Mouse (Mus musculus): ENCODE measurements at regions not wholly inside any gene's neighbourhood (a gene's known extent, or its start where the extent isn't known, plus 50 kb on each side); places are given as distances from the start of the nearest gene placed in this dataset.

DNA sequence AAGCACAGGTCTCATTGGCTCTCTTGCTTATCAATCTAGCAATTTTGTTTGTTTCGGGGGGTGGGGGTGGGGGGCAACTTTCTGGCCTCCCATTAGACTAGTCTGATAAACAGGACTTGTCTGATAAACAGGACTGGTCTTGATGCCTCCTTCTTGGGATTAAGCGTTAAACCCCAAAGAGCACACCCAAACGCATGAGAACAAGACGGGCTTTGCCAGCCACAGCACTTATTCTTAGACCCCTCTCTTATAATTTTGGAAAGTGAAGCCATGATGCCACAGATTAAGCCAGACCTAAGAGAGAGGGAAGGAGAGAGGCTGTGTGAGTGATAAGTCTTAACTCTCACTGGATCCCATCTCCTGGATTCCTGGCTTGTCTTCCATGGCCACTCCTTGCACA, 63.5 kb upstream of the Zfp366 start:
- Histone ChIP-seq H3K9ac (replicated peaks; ENCODE audit: low read length) (no peak overlapping the region), H3K4me2 (replicated peaks; ENCODE audit: low read depth, low read length) (no peak overlapping the region), H3K27ac (ENCODE audit: low read length) (no peak overlapping the region), H3K9me3 (ENCODE audit: low read length) (0 out of 2 replicates have a peak, but pooled peaks cover 4% of the 10 kb centered on the region), H3K27me3 (ENCODE audit: insufficient read depth, low read length) (no peaks in the 10 kb centered on the region), H3K4me1 (ENCODE audit: insufficient read depth, low read length) (peaks cover 31% of the 10 kb centered on the region), H3K4me3 (ENCODE audit: low read length) (no peak overlapping the region), H3K36me3 (ENCODE audit: insufficient read depth, low read length) (no peaks in the 10 kb centered on the region)
- 95% methylated on average over 4 of the region's 4 CpGs for WGBS
- ATAC-seq (ENCODE audit: low FRiP score, low TSS enrichment): no peak

DNA sequence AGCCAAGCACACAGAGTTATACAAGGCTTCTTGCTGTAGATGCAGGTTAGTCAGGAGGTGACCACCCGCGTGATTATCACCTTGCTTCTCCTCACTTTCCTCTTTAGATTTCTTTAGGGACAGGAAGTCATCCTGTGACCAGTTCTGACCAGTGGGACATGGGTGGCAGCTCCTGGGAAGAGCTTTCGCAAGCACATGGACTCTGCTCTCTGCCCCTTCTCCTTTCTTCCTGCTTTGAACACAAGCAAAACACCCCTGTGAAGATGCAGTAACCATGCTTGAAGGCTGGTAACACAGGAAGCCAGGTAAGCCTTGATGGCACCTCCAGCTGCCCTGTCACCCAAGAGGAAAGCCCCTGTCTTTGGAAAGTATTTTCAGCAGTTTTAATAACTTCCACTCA, 64.7 kb upstream of the Zfp366 start:
- ATAC-seq (ENCODE audit: low FRiP score, low TSS enrichment): no peak

DNA sequence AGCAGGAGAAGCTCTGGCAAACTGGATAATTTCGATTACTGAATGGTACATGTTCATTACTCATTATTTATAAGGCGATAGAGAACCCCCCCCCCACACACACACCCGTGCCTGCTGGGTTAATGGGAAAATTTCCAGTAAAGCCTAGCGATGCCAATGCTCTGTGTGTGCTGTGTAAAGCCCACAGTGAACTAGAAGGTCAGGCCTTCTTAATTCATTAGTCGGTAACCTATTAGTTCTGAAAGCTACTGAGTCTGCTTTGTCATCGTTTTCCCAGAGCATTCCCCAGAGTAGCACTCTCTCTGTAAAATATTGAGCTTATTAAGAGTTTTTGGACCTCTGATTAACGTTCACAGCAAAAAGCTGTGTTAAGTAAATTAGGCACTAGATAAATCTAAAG, 65.7 kb upstream of the Zfp366 start:
- Histone ChIP-seq H3K27ac (ENCODE audit: low read length) (peak overlapping the region; percentile 23; the same call in 1 of the 2 replicates), H3K9me3 (ENCODE audit: low read length) (0 out of 2 replicates have a peak, but pooled peaks cover 4% of the 10 kb centered on the region), H3K9ac (replicated peaks; ENCODE audit: low read length) (no peak overlapping the region), H3K4me1 (ENCODE audit: insufficient read depth, low read length) (peaks cover 15% of the 10 kb centered on the region; the same call in 1 of the 2 replicates), H3K4me2 (replicated peaks; ENCODE audit: low read depth, low read length) (no peak overlapping the region), H3K27me3 (ENCODE audit: insufficient read depth, low read length) (no peaks in the 10 kb centered on the region), H3K36me3 (ENCODE audit: insufficient read depth, low read length) (no peaks in the 10 kb centered on the region), H3K4me3 (ENCODE audit: low read length) (no peak overlapping the region)
- no peak for ATAC-seq (ENCODE audit: low FRiP score, low TSS enrichment)
- 48% methylated on average over 7 of the region's 7 CpGs for WGBS

More for the DNA sequence above, 64.7 kb upstream of the Zfp366 start:
- 92% methylated on average over 3 of the region's 3 CpGs for WGBS
- Histone ChIP-seq H3K36me3 (ENCODE audit: insufficient read depth, low read length) (no peaks in the 10 kb centered on the region), H3K9me3 (ENCODE audit: low read length) (0 out of 2 replicates have a peak, but pooled peaks cover 4% of the 10 kb centered on the region), H3K27me3 (ENCODE audit: insufficient read depth, low read length) (no peaks in the 10 kb centered on the region), H3K9ac (replicated peaks; ENCODE audit: low read length) (no peak overlapping the region), H3K27ac (ENCODE audit: low read length) (no peak overlapping the region), H3K4me1 (ENCODE audit: insufficient read depth, low read length) (peaks cover 24% of the 10 kb centered on the region), H3K4me2 (replicated peaks; ENCODE audit: low read depth, low read length) (no peak overlapping the region), H3K4me3 (ENCODE audit: low read length) (no peak overlapping the region)

DNA sequence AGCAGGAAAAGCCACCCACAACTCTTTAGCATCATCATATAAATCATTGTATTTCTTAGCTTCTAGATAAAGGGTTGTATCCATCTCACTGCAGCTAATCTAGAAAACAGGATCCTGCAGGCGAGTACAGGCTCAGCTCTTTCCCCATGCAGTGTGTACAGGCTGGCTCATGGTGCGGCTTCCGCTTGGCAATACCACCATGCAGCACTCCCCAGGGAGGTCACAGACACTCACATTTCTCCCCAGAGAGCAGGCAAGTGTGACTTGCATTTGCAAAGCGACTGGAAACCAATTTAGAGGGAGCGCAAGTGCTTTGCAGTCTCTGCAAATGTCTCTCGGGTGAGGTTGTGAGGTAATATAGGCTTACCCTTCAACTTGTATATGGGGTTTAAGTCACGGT, 69.1 kb upstream of the Zfp366 start:
- Histone ChIP-seq H3K4me3 (ENCODE audit: low read length) (no peak overlapping the region), H3K9me3 (ENCODE audit: low read length) (no peaks in the 10 kb centered on the region), H3K27me3 (ENCODE audit: insufficient read depth, low read length) (no peaks in the 10 kb centered on the region), H3K4me2 (replicated peaks; ENCODE audit: low read depth, low read length) (no peak overlapping the region), H3K4me1 (ENCODE audit: insufficient read depth, low read length) (peaks cover 10% of the 10 kb centered on the region; the same call in 1 of the 2 replicates), H3K27ac (ENCODE audit: low read length) (no peak overlapping the region), H3K36me3 (ENCODE audit: insufficient read depth, low read length) (no peaks in the 10 kb centered on the region), H3K9ac (replicated peaks; ENCODE audit: low read length) (no peak overlapping the region)
- no peak for ATAC-seq (ENCODE audit: low FRiP score, low TSS enrichment)
- 82% methylated on average over 7 of the region's 7 CpGs for WGBS

DNA sequence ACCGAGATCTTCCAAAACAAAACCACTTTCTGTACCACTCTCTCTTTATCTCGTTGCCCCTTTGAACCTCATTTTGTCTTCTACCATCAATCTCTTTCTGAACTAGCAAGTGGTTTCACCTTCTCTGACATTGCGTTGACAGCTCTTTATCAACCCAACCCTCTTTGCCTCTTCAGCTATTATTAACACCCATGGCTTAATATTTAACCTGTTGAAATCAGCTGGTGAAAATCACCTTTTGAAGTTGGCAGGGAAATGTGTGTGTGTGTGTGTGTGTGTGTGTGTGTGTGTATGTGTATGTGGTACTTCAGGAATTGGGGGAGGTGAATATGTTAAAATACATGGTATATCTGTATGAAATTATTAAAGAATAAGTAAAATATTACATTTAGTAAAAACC, 70.1 kb upstream of the Zfp366 start:
- Histone ChIP-seq H3K9me3 (ENCODE audit: low read length) (no peaks in the 10 kb centered on the region), H3K36me3 (ENCODE audit: insufficient read depth, low read length) (no peaks in the 10 kb centered on the region), H3K4me2 (replicated peaks; ENCODE audit: low read depth, low read length) (no peak overlapping the region), H3K9ac (replicated peaks; ENCODE audit: low read length) (no peak overlapping the region), H3K4me3 (ENCODE audit: low read length) (no peak overlapping the region), H3K4me1 (ENCODE audit: insufficient read depth, low read length) (peaks cover 9% of the 10 kb centered on the region; the same call in 1 of the 2 replicates), H3K27me3 (ENCODE audit: insufficient read depth, low read length) (no peaks in the 10 kb centered on the region), H3K27ac (ENCODE audit: low read length) (no peak overlapping the region)
- no peak for ATAC-seq (ENCODE audit: low FRiP score, low TSS enrichment)
- WGBS: 75% methylated on average over 3 of the region's 3 CpGs

DNA sequence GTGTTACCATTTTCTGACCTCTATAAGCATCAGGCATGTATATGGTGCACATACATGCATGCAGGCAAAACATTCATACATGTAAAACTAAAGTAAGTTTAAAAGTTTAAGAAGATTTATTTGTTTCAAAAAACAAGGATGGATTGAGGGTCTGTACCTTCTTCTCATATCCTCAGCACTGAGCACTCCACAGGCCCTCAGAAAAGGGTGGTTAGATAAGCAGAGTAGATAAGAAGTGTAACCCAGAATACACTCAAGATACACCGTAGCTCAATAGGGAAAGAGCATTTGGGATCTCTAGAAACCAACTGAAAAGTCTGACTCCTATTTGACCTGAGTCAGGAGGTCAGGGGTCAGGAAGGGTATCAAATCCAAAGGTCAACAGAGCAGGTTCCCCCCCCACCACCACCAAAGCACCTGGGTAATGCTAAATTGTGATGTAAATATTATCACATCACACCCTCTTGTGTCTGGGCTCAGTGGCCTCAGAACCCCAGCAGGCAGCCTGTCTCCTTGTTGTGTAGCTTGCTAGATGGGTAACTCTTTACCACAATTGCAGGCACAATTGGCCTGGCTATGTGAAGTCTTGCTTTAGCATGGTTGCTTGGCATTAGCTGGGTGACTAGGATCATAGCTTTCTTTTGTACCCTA, 72.8 kb upstream of the Zfp366 start:
- ATAC-seq (ENCODE audit: low FRiP score, low TSS enrichment): no peak
- 80% methylated on average over 1 of the region's 1 CpGs for WGBS

DNA sequence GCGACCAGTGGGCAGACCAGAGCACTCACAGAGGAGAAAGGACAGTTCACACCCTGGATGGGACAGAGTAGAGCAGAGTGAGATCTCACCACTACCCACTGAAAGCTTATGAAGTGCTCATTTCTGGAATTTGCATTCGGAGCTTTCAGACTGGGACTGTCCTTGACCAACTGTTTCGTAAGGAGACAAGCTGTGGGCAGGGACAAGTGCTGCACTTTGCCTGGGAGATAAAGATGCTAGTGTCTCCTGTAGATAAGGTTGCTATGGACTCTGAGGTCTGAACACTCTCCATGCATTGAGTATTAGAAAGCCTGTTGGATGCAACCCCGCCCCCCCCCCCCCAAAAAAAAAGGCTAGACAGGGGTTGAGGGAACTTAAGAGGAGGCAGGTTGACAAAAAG, 76.6 kb upstream of the Zfp366 start:
- Histone ChIP-seq H3K27ac (ENCODE audit: low read length) (no peak overlapping the region), H3K9ac (replicated peaks; ENCODE audit: low read length) (no peak overlapping the region), H3K36me3 (ENCODE audit: insufficient read depth, low read length) (no peaks in the 10 kb centered on the region), H3K27me3 (ENCODE audit: insufficient read depth, low read length) (no peaks in the 10 kb centered on the region), H3K4me3 (ENCODE audit: low read length) (no peak overlapping the region), H3K4me1 (ENCODE audit: insufficient read depth, low read length) (no peaks in the 10 kb centered on the region), H3K4me2 (replicated peaks; ENCODE audit: low read depth, low read length) (no peak overlapping the region), H3K9me3 (ENCODE audit: low read length) (no peaks in the 10 kb centered on the region)
- ATAC-seq (ENCODE audit: low FRiP score, low TSS enrichment): no peak
- WGBS: 90% methylated on average over 4 of the region's 4 CpGs

More for the DNA sequence above, 72.8 kb upstream of the Zfp366 start:
- Histone ChIP-seq H3K27ac (ENCODE audit: low read length) (no peak overlapping the region), H3K36me3 (ENCODE audit: insufficient read depth, low read length) (no peaks in the 10 kb centered on the region), H3K27me3 (ENCODE audit: insufficient read depth, low read length) (no peaks in the 10 kb centered on the region), H3K4me1 (ENCODE audit: insufficient read depth, low read length) (no peaks in the 10 kb centered on the region), H3K4me2 (replicated peaks; ENCODE audit: low read depth, low read length) (no peak overlapping the region), H3K9me3 (ENCODE audit: low read length) (no peaks in the 10 kb centered on the region), H3K4me3 (ENCODE audit: low read length) (no peak overlapping the region), H3K9ac (replicated peaks; ENCODE audit: low read length) (no peak overlapping the region)

DNA sequence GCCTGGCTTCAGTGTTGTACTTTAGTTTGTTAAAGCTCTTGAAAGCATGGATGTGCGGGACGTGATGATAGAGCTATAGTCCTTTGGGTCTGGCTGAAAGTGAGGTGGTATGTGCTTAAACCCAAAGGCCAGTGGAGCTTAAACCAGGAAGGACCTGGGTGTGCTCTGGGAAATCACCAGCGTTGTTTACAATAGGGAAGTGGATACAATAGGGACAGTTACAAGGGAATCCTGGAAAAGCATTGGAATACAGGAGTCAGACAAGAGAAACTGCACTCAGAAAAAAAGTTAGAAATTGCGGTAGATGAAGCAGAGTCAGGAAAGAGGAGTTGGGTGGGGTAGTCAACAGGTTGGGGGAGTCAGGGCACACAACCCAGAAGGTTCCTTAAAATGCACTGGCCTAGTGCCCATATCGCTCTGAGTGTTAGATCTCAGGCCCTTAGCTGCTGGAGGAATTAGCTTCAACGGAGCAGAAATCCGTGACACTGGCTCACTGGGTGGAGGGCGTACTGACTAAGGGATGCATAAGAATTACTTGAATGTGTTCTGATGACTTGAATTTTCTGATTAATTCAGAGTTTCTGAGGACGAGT, 82.4 kb upstream of the Zfp366 start:
- H3K4me3 ChIP-seq (ENCODE audit: low read length): no peak overlapping the region
- H3K9me3 ChIP-seq (ENCODE audit: low read length): no peaks in the 10 kb centered on the region
- no peak for ATAC-seq (ENCODE audit: low FRiP score, low TSS enrichment)
- no peaks in the 10 kb centered on the region for H3K27me3 ChIP-seq (ENCODE audit: insufficient read depth, low read length)
- no peak overlapping the region for H3K9ac ChIP-seq (replicated peaks; ENCODE audit: low read length)
- peaks cover 3% of the 10 kb centered on the region; the same call in 1 of the 2 replicates for H3K4me1 ChIP-seq (ENCODE audit: insufficient read depth, low read length)
- no peak overlapping the region for H3K4me2 ChIP-seq (replicated peaks; ENCODE audit: low read depth, low read length)
- H3K36me3 ChIP-seq (ENCODE audit: insufficient read depth, low read length): no peaks in the 10 kb centered on the region
- 82% methylated on average over 9 of the region's 9 CpGs for WGBS
- no peak overlapping the region for H3K27ac ChIP-seq (ENCODE audit: low read length)

DNA sequence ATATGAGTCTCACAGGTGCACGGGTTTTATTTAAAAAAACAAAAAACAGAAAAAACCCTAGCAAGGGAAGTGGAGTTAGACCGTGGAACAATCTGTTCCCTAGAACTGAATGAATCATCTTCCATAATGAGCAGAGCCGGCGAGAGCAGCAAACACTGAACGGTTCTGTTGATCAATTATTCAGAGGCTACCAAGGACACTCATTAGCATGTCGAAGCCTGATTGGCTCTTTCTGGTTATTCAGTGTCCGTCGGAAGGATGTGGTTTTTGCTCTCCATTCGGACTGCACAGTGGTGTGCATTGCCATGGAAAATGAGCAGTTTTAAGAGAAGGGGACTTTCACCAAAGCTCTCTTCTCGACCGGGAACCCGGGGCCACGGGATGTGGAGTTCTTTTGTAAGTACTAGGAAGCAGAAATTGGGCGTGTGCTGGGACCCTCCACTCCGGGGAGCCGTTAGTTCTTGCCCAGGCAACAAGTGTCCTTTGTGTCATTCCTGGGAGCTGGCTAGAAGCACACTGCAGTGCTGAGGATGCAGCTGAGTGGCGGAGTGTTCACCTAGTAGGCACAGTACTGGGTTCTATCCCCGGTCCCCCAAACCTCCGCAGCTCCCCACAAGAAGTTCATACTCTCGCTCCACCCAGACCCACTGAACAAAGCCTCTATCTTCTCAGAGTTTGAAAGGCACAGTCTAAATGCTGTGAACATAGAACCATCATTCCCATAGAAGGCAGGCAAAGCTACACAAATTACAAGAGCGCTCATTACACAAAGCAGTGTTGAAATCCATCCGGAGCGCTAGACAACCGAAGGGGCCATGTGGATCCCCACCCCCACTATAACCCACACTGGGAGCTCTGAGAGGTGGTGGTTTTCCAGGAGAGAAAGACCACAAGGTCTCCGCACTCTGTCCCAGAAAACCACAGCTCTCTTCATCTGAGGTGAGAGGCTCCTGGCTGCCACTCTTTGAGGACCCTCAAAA, 83.9 kb upstream of the Zfp366 start:
- no peaks in the 10 kb centered on the region for H3K9me3 ChIP-seq (ENCODE audit: low read length)
- H3K36me3 ChIP-seq (ENCODE audit: insufficient read depth, low read length): no peaks in the 10 kb centered on the region
- H3K9ac ChIP-seq (replicated peaks; ENCODE audit: low read length): no peak overlapping the region
- ATAC-seq (ENCODE audit: low FRiP score, low TSS enrichment): peak; percentile 15; the same call in 1 of the 2 replicates
- no peak overlapping the region for H3K27ac ChIP-seq (ENCODE audit: low read length)
- no peaks in the 10 kb centered on the region for H3K27me3 ChIP-seq (ENCODE audit: insufficient read depth, low read length)
- 63% methylated on average over 25 of the region's 25 CpGs for WGBS
- H3K4me3 ChIP-seq (ENCODE audit: low read length): no peak overlapping the region
- H3K4me2 ChIP-seq (replicated peaks; ENCODE audit: low read depth, low read length): peak overlapping the region; percentile 16; the same call in 1 of the 2 replicates
- peaks cover 3% of the 10 kb centered on the region; the same call in 1 of the 2 replicates for H3K4me1 ChIP-seq (ENCODE audit: insufficient read depth, low read length)

All from kidney, embryonic 16.5 days (tissue).